Mouse (Mus musculus) kidney, adult 11 months (tissue): Measurements from ENCODE around the gene Rprd1b.

Source experiments
- DNase-seq: peaks from one replicate; pipeline ENCODE4 v3.0.0; 2022

Rprd1b gene

GRCm38 (mm10) chr2:158179370-158180111 lies 151.2 kb downstream of the Rprd1b start:
- no peak for DNase-seq

- no peak for DNase-seq
Measured at GRCm38 (mm10) chr2:158180797-158181196, 152.5 kb downstream of the Rprd1b start.
